Mouse (Mus musculus) embryonic fibroblast, embryonic 13.5 days (primary cell): ENCODE measurements at regions not wholly inside any gene's neighbourhood (a gene's known extent, or its start where the extent isn't known, plus 50 kb on each side); places are given as distances from the start of the nearest gene placed in this dataset.

Experiments used
- CTCF ChIP-seq: IDR thresholded peaks from 2 replicates; pipeline ENCODE4 v1.5.1; 2011; ENCODE audit warnings: mild to moderate bottlenecking, control low read depth, low read length, moderate library complexity, borderline replicate concordance; ENCODE audit not compliant: insufficient read depth
- POLR2A ChIP-seq: IDR thresholded peaks from 2 replicates; pipeline ENCODE4 v1.6.1; 2011; ENCODE audit warnings: low read depth, mild to moderate bottlenecking, control low read depth, low read length, moderate library complexity

DNA sequence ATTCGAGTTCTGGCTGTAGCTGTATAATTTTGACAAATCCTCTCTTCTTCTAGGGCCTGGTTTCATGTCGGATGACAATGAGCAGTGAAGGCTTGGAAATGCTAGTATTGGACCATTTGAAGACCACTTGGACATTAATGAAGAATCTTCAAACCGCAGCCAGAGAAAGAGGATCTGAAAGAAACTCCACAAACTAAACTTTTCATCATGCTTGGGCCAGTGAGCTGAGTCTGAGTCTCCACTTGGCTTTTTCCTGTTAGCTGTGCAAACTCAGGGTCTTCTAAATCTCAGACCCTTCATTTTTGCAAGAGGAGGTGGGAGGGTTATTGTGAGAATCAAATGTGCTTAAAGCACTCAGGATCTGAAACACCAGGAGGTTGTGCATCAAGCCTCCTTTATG lies 176.6 kb downstream of the Mex3b start:
- TF ChIP-seq POLR2A: no peak
- TF ChIP-seq CTCF: no peak
